Comparison of ENCODE assay signal across 9 mouse cellular contexts in genomic region chr11:77423175-77423859, GRCm38 (mm10). TPM values are rescaled to one million over a fixed set of nuclear protein-coding genes. Genes with fewer than 3 reads are reported as not detected.
DNase-seq lines count a peak whose midpoint lies in the region; ATAC-seq lines count a peak whose summit lies in the region.
"Had no signal": no experiment of that assay in that cellular context is flagged by ENCODE, and none has a peak within 500 bp of the region (broad histone marks: within the 10 kb centered on the region; RNA-seq: fewer than 3 reads in every experiment).

No protein-coding gene starts in this region.

- DNase-seq in ovary, postnatal 36 days (ENCODE audit: low spot score): peak; percentile 33
- no peak for DNase-seq in ovary, postnatal 14 days (ENCODE audit: low spot score)
- peak; percentile 81 for DNase-seq in liver
- DNase-seq in yolk sac, embryonic 10.5 days (ENCODE audit: low spot score): peak; percentile 42
- DNase-seq in neural tube, embryonic 10.5 days (ENCODE audit: extremely low spot score, low spot score): no peak
- no peak for DNase-seq in T-cell, adult 2 months (ENCODE audit: low spot score)
- DNase-seq: right cerebral cortex, postnatal 25 days had no signal

- peak; percentile 100 for ATAC-seq in erythroid progenitor cell, adult 5-6 weeks (replicated peaks; ENCODE audit: low FRiP score, poor library complexity, severe bottlenecking)
- ATAC-seq: intestine, embryonic 15.5 days had no signal

RNA-seq across cellular contexts. Expression of gene Coro6, which starts 38.9 kb away (rescaled TPM):
- not detected in 2 replicates for total RNA-seq in erythroid progenitor cell, adult 5-6 weeks (2015; ENCODE audit: low replicate concordance)
- total RNA-seq in erythroid progenitor cell, adult 5-6 weeks (2017; ENCODE audit: low replicate concordance): not detected in 2 replicates

Comparison
In these comparisons a context has a peak if more than half of its experiments do, and no peak if none do; other contexts are left out.
1. DNase-seq: peak in ovary, postnatal 36 days (single experiment), liver (single experiment) and yolk sac, embryonic 10.5 days (single experiment); none in ovary, postnatal 14 days (single experiment), neural tube, embryonic 10.5 days (single experiment) and T-cell, adult 2 months (single experiment).